ENCODE assay signal across 12 mouse cellular contexts in the genomic region with DNA sequence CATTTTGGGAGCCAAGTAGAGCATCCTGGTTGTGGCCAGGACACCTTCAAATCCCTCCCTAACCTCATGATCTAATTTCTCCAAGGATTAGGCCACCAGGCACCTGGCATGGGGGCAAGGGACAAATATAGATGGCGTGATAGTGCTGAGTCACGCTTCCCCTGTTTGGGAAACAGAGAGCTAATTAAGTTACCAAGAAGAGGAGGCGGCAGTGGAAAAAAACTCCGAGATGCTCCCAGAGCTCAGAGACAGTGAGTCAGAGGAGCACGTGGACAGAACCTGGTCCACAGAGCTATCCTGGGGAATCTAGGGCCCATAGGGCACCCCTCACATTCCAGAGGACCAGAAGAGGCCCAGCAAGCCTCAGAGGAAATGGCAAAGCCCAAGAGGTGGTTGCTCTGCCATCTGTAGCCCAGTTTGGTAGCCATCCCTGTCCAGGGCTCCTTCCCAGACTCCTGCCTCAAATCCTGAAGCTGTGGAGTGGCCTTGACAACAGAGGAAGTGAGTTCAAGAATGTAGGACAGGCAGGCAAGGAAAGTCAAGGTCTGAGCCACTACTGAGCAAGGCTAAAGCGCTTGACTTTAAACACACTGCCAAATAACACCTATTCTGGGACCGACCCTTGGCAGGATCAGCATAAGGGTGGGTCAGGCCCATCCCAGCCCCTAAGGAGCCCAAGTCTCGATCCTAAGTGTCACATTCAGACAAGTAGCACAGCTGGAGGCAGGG. TPM values are rescaled to one million over a fixed set of nuclear protein-coding genes. Genes with fewer than 3 reads are reported as not detected.
A peak's percentile ranks its signal among the peaks of the same experiment; 100 is the strongest.
DNase-seq lines count a peak whose midpoint lies in the region; ATAC-seq and TF ChIP-seq lines count a peak whose summit lies in the region.
"Had no signal": no experiment of that assay in that cellular context is flagged by ENCODE, and none has a peak within 500 bp of the region (broad histone marks: within the 10 kb centered on the region; RNA-seq: fewer than 3 reads in every experiment).

No protein-coding gene starts in this region.

- ATAC-seq in forebrain, embryonic 14.5 days: no peak
- ATAC-seq: liver, embryonic 12.5 days had no signal

- H3K4me1 ChIP-seq in forebrain, embryonic 14.5 days (ENCODE audit: control insufficient read depth, insufficient read depth, low read length): no peaks in the 10 kb centered on the region
- H3K4me1 ChIP-seq: hindbrain, embryonic 12.5 days; liver, embryonic 12.5 days had no signal

- no peak overlapping the region for H3K9ac ChIP-seq in forebrain, embryonic 14.5 days (ENCODE audit: low read length)
- H3K9ac ChIP-seq: hindbrain, embryonic 12.5 days; liver, embryonic 12.5 days had no signal

- no peak overlapping the region for H3K27ac ChIP-seq in forebrain, embryonic 14.5 days (ENCODE audit: low read depth, low read length)
- H3K27ac ChIP-seq: hindbrain, embryonic 12.5 days; kidney, postnatal 0 days; liver, embryonic 12.5 days had no signal

- peak; percentile 68 to 89 for DNase-seq in adrenal gland, adult (ENCODE audit: inconsistent age in 2 of 2, low spot score in 1 of 2)
- DNase-seq in adrenal gland, postnatal 4 days (ENCODE audit: low spot score in 2 of 2): no peak
- DNase-seq in layer of hippocampus, adult 18-20 months (ENCODE audit: low spot score in 2 of 2): peak; percentile 43 to 69
- DNase-seq in layer of hippocampus, postnatal 10 days (ENCODE audit: low spot score in 2 of 2): no peak
- DNase-seq in adrenal gland, postnatal 25 days: peak; percentile 30
- DNase-seq in forebrain, embryonic 14.5 days (ENCODE audit: low spot score): no peak
- DNase-seq in urinary bladder, postnatal 36 days (ENCODE audit: low spot score in 2 of 2): no peak

- H3K36me3 ChIP-seq in myocyte (ENCODE audit: control insufficient read depth, insufficient read depth): no peaks in the 10 kb centered on the region
- H3K36me3 ChIP-seq in forebrain, embryonic 14.5 days (ENCODE audit: control insufficient read depth, insufficient read depth, low read length): no peaks in the 10 kb centered on the region
- H3K36me3 ChIP-seq: hindbrain, embryonic 12.5 days; liver, embryonic 12.5 days had no signal

- no peaks in the 10 kb centered on the region for H3K9me3 ChIP-seq in forebrain, embryonic 14.5 days (replicated peaks; ENCODE audit: control insufficient read depth, low read length)
- H3K9me3 ChIP-seq: hindbrain, embryonic 12.5 days; liver, embryonic 12.5 days; megakaryocyte, embryonic 14.5 days had no signal

- H3ac ChIP-seq in myocyte (ENCODE audit: control insufficient read depth, insufficient read length): no peak overlapping the region

- H3K79me2 ChIP-seq in myocyte (ENCODE audit: control insufficient read depth, insufficient read depth): no peaks in the 10 kb centered on the region

- TF ChIP-seq POLR2A in myocyte (IDR thresholded peaks at IDR 0.05; ENCODE audit: insufficient read length, low read depth): no peak

- H3K27me3 ChIP-seq in myocyte (ENCODE audit: control insufficient read depth, insufficient read depth, insufficient read length): no peaks in the 10 kb centered on the region
- H3K27me3 ChIP-seq in forebrain, embryonic 14.5 days (replicated peaks; ENCODE audit: control insufficient read depth, insufficient read depth, low read length): no peaks in the 10 kb centered on the region
- H3K27me3 ChIP-seq: hindbrain, embryonic 12.5 days had no signal

- peak overlapping the region; percentile 64 for H3K4me2 ChIP-seq in myocyte (ENCODE audit: low read depth)
- H3K4me2 ChIP-seq in forebrain, embryonic 14.5 days (ENCODE audit: low read length): no peak overlapping the region
- H3K4me2 ChIP-seq: hindbrain, embryonic 12.5 days; liver, embryonic 12.5 days had no signal

- WGBS in forebrain, embryonic 14.5 days: 67% methylated on average over 8 of the region's 8 CpGs

- no peak overlapping the region for H3K4me3 ChIP-seq in myocyte
- no peak overlapping the region for H3K4me3 ChIP-seq in forebrain, embryonic 14.5 days (ENCODE audit: low read depth, low read length)
- H3K4me3 ChIP-seq: hindbrain, embryonic 12.5 days; liver, embryonic 12.5 days; megakaryocyte, embryonic 14.5 days had no signal

TF ChIP-seq in myocyte, 11 proteins besides CTCF, POLR2A, EP300 and RAD21:
- TF ChIP-seq CEBPB (IDR thresholded peaks at IDR 0.05; ENCODE audit: insufficient read depth, poor library complexity, severe bottlenecking) (0 out of 2 replicates have a peak, but pooled peaks have one; percentile 23), POLR2AphosphoS2 (IDR thresholded peaks at IDR 0.05; ENCODE audit: insufficient read length, low read depth) (no peak), TCF12 (IDR thresholded peaks at IDR 0.05; ENCODE audit: insufficient read depth, poor library complexity, severe bottlenecking) (peak; percentile 48), MAX (IDR thresholded peaks at IDR 0.05; ENCODE audit: low read depth) (no peak), REST (IDR thresholded peaks at IDR 0.05; ENCODE audit: insufficient read depth, insufficient read length) (no peak), MYOD1 (IDR thresholded peaks at IDR 0.05; ENCODE audit: control insufficient read depth in 1 of 3, insufficient read length in 2 of 3, low read depth in 2 of 3) (peak in 2 of 3 experiments; percentile 46 to 81), USF1 (IDR thresholded peaks at IDR 0.05; ENCODE audit: low read depth) (peak; percentile 92), E2F4 (IDR thresholded peaks at IDR 0.05; ENCODE audit: insufficient read depth) (no peak), TCF3 (IDR thresholded peaks at IDR 0.05; ENCODE audit: insufficient read length, low read depth) (no peak), SRF (IDR thresholded peaks at IDR 0.05; ENCODE audit: control insufficient read depth, insufficient read length, low read depth) (no peak), MYOG (IDR thresholded peaks at IDR 0.05; ENCODE audit: control insufficient read depth in 1 of 3, insufficient read depth in 1 of 3, insufficient read length in 2 of 3, low read depth in 2 of 3) (peak in 1 of 3 experiments; percentile 58)

RNA-seq across cellular contexts. Expression of gene Olfm1, which starts 52.0 kb away (rescaled TPM):
- total RNA-seq in adrenal gland, postnatal 4 days (2021): 10 to 100 TPM; 39.6 to 49.0 TPM
- total RNA-seq in layer of hippocampus, adult 18-20 months (2021): 1,000 to 10,000 TPM; 1,731 to 1,771 TPM
- total RNA-seq in layer of hippocampus, postnatal 10 days (2021): 100 to 1,000 TPM; 906 to 941 TPM
- 32.8 and 33.7 TPM in 2 replicates for total RNA-seq in adrenal gland, postnatal 25 days (2021)
- 57.5 TPM for polyA plus RNA-seq in myocyte (2012; fragmentation: generic; extraction: Trizol)
- 173 and 218 TPM in 2 replicates for polyA plus RNA-seq in forebrain, embryonic 14.5 days (2014; fragmentation: Nextera tagmentation; extraction: Ambion mirVana)

Comparison
In these comparisons a context has a peak if more than half of its experiments do, and no peak if none do; other contexts are left out.
1. DNase-seq: peak in adrenal gland, adult (2 of 2), layer of hippocampus, adult 18-20 months (2 of 2) and adrenal gland, postnatal 25 days (single experiment); none in adrenal gland, postnatal 4 days (0 of 2), layer of hippocampus, postnatal 10 days (0 of 2), forebrain, embryonic 14.5 days (single experiment) and urinary bladder, postnatal 36 days (0 of 2).
2. RNA of gene Olfm1, which starts 52.0 kb away (total RNA-seq): 1,731 to 1,771 TPM in layer of hippocampus, adult 18-20 months and 906 to 941 TPM in layer of hippocampus, postnatal 10 days; 39.6 to 49.0 TPM in adrenal gland, postnatal 4 days and 32.8 to 33.7 TPM in adrenal gland, postnatal 25 days; every median in the first group is over 10 times any median in the second.